Mouse (Mus musculus): ENCODE measurements at regions not wholly inside any gene's neighbourhood (a gene's known extent, or its start where the extent isn't known, plus 50 kb on each side); places are given as distances from the start of the nearest gene placed in this dataset.

DNA sequence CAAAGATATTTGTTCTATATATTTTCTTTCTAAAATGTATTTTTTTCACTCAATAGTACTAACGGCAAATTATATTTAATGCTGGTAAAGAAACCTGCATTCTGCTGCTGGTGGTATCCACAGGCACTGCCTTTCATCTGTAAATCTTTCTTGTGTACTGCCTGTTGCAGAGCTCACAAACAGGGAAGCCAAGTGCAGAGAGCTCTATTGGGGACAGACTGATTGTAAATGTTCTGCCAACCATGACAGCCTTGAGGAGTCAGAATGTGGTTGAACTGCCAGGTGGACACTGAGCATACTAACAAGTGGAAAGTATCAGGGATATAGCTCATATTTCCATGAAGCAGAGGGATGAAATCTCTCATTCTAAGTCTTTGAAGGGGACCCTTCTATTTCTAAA lies 286.1 kb upstream of the Tbc1d2b start:
- TF ChIP-seq CTCF (IDR thresholded peaks at IDR 0.05; ENCODE audit: extremely low read depth, insufficient read depth, low read length): no peak
- no peak for TF ChIP-seq POLR2A (IDR thresholded peaks at IDR 0.05; ENCODE audit: extremely low read depth, insufficient read depth, low read length)
